Mouse (Mus musculus) neutrophil, adult 5-6 weeks (primary cell): ENCODE results near the gene Trpv4. TPM values are rescaled to one million over a fixed set of nuclear protein-coding genes. Genes with fewer than 3 reads are reported as not detected.
A peak's percentile ranks its signal among the peaks of the same experiment; 100 is the strongest.

Experiments
- ATAC-seq: fragments of 151-379, 151-347 bp; 2 replicates; pipeline ENCODE4 v1.8.0; 2017; ENCODE audit warnings: mild to moderate bottlenecking, moderate TSS enrichment; ENCODE audit not compliant: insufficient number of reproducible peaks, poor library complexity, low FRiP score, severe bottlenecking; ENCODE audit errors: extremely low read depth
- total RNA-seq: library from RNA; stranded (forward); fragments of 200-1000 nt; gene quantifications from 2 replicates; pipeline ENCODE4 v1.2.3, GENCODE M21; 2017

The Trpv4 gene
- 0.12 and 0.25 TPM in 2 replicates for total RNA-seq

- no peak for ATAC-seq
Measured at GRCm38 (mm10) chr5:114658255-114658654, at the start of gene Trpv4. Gene Trpv4 (minus strand): TSS chr5:114658421.

DNA sequence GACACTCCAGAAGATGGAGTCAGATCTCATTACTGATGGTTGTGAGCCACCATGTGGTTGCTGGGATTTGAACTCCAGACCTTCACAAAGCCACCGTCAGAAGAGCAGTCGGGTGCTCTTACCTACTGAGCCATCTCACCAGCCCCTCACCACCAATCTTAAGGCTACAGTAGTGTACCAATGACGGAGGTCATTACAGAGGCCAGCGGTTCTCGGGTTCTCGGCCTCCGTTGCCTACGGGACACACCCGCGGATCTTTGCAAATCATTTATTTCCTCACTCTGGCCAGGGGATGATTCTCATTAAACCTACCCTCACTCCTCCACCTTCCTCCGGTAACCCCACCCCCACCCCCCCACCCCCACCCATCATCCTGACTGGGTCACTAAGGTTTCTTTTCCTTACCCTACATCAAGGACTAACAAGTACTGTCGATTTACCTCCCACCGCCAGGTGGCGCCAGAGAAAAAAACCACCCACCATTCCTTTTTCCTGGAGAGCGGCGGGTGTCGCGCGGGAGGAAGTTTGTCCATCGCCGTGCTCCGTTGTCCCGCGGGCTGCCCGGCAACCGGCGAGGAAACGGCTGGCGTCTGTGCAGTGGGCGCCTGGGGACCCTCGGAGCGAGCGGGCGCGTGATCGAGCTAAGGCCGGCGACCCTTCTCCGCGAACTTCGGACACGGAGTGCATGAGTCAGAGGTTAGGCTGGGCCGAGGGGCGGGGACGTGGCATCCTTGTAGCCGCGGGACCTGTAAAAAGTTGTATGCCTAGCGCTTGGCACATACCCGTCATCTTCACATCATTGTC is 49.2 kb upstream of the Trpv4 start, which contains the start of gene Tchp:
Gene Tchp (plus strand): TSS at position 496 of the 804 bp plus-strand sequence.
- ATAC-seq: peak; percentile 70

- ATAC-seq: no peak; the same call in 1 of the 2 replicates
Measured at GRCm38 (mm10) chr5:114702403-114703392, 44.5 kb upstream of the Trpv4 start.

- no peak for ATAC-seq
Measured at GRCm38 (mm10) chr5:114699015-114699414, 40.8 kb upstream of the Trpv4 start.

GRCm38 (mm10) chr5:114698044-114698746 is 40.0 kb upstream of the Trpv4 start:
- ATAC-seq: no peak

- no peak for ATAC-seq
Measured at GRCm38 (mm10) chr5:114696939-114697338, 38.7 kb upstream of the Trpv4 start.

DNA sequence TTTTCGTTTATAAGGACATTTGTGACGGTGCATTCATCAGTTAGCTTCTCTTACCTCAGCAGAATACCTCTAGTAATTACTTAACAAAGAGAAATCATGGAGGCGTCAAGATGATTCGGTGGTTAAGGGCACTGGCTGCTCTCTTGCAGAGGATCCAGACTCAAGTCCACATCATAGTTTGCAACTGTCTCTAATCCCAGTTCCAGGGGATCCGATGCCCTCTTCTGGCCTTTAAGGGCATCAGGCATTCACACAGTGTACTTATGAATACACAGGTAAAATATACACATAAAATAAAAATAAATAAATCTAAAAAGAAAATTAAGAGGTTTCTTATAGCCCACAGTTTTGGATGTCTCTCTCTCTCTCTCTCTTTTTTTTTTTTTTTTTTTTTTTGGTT is 37.6 kb upstream of the Trpv4 start:
- ATAC-seq: no peak

DNA sequence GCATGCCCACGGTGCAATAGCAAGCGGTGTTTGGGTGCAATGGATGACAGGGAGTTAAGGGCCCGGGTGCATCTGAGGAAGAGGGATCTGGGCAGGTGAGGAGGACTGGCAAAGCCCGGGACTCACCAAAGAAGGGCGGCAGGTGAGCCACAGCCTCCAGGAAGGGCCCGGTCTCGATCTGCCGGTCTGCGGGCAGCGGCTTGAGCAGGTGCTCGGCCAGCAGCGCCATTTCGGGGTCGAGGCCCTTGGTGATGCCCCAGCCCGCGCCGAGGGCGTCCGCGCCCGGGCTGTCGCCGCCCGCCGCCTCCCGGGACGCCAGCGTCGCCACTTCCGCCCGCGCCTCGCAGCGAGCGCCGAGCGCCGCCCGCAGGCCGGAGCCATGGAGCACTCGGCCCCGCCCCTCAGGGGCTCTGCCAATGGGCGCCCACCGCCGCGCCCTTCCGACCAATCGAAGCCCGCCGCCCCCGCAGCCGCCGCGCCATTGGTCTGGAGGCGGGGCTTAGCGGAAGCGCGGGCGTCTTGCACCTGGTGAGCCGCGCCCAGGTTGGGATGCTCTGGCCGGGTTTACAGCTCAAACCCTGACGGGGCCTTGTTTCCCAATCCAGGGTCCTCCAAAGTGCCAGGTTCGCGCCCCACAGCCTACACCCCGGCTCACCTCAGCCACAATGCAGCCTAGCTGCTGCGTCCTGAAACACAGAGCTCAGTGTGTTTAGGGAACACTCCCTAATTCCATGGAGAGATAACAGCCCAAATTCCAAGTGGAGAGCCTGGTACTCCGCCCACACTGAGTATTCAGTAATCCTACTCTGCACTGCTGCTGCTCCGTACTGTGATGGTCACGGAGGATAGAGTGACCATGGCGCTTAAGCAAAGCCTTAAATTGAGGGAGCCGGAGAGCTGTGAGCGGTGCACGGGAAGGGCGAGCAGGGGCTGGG is 32.7 kb upstream of the Trpv4 start, which contains the start of gene Gltp:
Gene Gltp (minus strand): TSS at position 352 of the 935 bp plus-strand sequence.
- ATAC-seq: peak; percentile 84

DNA sequence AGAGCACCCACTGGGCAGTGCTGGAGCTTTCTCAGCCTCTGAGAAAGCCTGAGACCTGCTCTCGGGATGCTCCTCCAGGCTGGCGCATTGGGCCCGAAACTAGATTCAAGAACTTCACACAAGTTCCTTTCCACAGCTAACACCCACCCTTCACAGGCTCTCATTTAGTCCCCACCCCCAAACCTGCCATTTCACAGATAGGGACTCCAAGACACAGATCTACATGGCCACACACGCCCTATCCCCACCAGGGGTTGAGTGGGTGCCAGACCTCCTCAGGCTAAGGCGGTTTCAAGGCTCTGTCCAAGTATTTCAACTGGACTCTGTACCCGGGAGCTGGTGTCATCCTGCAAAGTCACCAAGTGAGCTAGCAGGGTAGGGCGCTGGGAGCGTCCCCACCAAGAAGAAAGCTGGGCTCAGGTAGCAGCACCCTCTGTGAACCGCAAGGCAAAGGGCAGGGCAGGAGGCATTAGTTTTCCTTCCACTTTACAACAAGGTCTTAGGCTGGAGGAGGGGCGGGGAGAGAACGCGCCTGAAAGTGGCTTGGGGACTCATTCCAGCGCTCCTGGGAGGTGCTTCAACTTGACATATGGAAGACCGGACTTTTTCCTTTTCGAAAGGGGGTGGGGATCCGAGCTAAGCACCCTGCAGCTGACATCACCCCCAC is 31.6 kb upstream of the Trpv4 start:
- ATAC-seq: no peak

GRCm38 (mm10) chr5:114688703-114689102 is 30.5 kb upstream of the Trpv4 start:
- ATAC-seq: no peak

DNA sequence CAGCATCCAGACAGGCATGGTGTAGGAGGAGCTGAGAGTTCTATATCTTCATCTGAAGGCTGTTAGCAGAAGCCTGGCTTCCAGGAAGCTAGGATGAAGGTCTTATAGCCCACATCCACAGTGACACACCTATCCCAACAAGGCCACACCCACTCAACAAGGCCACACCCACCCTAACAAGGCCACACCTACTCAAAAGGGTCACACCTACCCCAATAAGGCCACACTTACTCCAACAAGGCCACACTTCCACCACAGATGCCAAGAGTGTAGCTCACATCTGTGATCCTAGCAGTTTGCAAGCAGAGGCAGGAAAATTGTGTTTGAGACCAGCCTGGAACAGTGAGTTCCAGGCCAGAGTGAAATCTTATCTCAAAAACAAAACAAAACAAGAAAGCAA is 29.7 kb upstream of the Trpv4 start:
- no peak for ATAC-seq

- no peak for ATAC-seq
Measured at GRCm38 (mm10) chr5:114686726-114687210, 28.5 kb upstream of the Trpv4 start.

- no peak for ATAC-seq
Measured at GRCm38 (mm10) chr5:114685986-114686385, 27.8 kb upstream of the Trpv4 start.

GRCm38 (mm10) chr5:114681717-114682116 is 23.5 kb upstream of the Trpv4 start:
- peak; percentile 21; the same call in 1 of the 2 replicates for ATAC-seq

DNA sequence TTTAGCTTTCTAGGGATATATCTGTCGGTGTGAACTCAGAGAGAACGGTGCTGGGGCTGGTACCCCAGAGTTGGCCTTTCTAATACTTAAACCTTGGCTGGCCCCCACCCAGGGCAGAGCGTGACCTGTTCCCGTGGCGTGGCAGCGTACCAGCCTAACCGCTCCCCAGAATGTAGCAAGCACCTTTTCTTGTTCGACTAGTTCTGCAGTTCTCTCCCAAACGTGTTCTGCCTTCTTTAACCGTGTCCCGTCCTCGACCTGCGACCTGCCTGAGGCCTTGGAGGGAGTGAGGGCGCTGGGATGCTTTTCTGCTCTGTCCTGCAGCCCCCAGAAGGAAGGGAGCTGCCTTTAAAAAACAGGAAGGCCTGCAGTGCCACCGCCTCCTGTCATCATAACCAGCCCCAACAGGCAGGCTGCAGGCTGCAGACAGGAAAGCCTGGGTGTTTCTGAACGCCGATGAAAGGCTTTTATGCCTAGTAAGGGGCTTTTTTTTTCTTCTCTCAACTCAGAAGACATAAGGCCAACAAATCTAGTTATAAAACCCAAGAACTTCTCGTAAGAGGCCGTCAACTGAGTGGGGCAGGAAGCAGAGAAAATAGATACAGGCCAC is 22.6 kb upstream of the Trpv4 start:
- no peak for ATAC-seq

GRCm38 (mm10) chr5:114679841-114680591 is 21.8 kb upstream of the Trpv4 start:
- no peak for ATAC-seq
